Comparison of ENCODE assay signal across 9 mouse cellular contexts in the genomic region with DNA sequence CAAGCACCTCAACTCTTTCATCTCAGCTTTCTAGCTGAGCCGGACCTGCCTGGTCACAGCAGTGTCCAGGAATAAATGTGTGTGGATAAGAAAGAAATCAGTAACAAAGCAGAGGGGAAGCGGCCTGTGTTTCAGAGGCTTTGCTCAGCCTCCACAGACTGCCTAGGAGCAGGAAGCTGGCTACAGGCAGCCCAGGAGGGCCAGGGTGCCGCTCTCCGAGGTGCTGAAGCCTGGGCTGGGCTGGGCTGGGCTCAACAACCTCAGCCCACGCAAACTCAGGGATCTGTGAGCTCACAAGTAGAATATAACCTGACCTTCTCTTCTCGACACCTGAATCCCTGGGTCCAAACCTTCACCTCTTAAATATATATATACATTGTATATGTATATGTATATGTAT. TPM values are rescaled to one million over a fixed set of nuclear protein-coding genes. Genes with fewer than 3 reads are reported as not detected.
DNase-seq lines count a peak whose midpoint lies in the region; ATAC-seq lines count a peak whose summit lies in the region.
"Had no signal": no experiment of that assay in that cellular context is flagged by ENCODE, and none has a peak within 500 bp of the region (broad histone marks: within the 10 kb centered on the region; RNA-seq: fewer than 3 reads in every experiment).

No protein-coding gene starts in this region.

- no peaks in the 10 kb centered on the region for H3K36me3 ChIP-seq in heart, embryonic 16.5 days (ENCODE audit: control insufficient read depth, insufficient read depth)
- no peaks in the 10 kb centered on the region for H3K36me3 ChIP-seq in heart, embryonic 12.5 days
- H3K36me3 ChIP-seq in limb, embryonic 11.5 days (ENCODE audit: control insufficient read depth, insufficient read depth, low read length), result no peaks in the 10 kb centered on the region
- H3K36me3 ChIP-seq: liver, embryonic 15.5 days had no signal

- H3K4me1 ChIP-seq in heart, embryonic 16.5 days (ENCODE audit: control insufficient read depth, insufficient read depth, low read length), result no peaks in the 10 kb centered on the region
- H3K4me1 ChIP-seq in heart, embryonic 12.5 days (replicated peaks), result no peaks in the 10 kb centered on the region
- H3K4me1 ChIP-seq in limb, embryonic 11.5 days (ENCODE audit: control insufficient read depth, insufficient read depth, low read length), result no peaks in the 10 kb centered on the region
- H3K4me1 ChIP-seq: liver, embryonic 15.5 days had no signal

- H3K4me2 ChIP-seq in heart, embryonic 16.5 days (ENCODE audit: low read depth, low read length), result no peak overlapping the region
- H3K4me2 ChIP-seq in heart, embryonic 12.5 days, result no peak overlapping the region
- no peak overlapping the region for H3K4me2 ChIP-seq in limb, embryonic 11.5 days (ENCODE audit: low read depth, severe bottlenecking)
- H3K4me2 ChIP-seq: liver, embryonic 15.5 days had no signal

- H3K4me3 ChIP-seq in heart, embryonic 16.5 days (ENCODE audit: low read length), result no peak overlapping the region
- H3K4me3 ChIP-seq in heart, embryonic 12.5 days, result no peak overlapping the region
- no peak overlapping the region for H3K4me3 ChIP-seq in limb, embryonic 11.5 days (ENCODE audit: low read depth, low read length)
- H3K4me3 ChIP-seq: liver, embryonic 15.5 days had no signal

- ATAC-seq in heart, embryonic 16.5 days (replicated peaks; ENCODE audit: extremely low read depth, insufficient read depth, low FRiP score), result peak; percentile 45
- no peak for ATAC-seq in heart, embryonic 12.5 days (ENCODE audit: insufficient number of reproducible peaks, low FRiP score)
- ATAC-seq in limb, embryonic 11.5 days (ENCODE audit: insufficient number of reproducible peaks, low FRiP score, low TSS enrichment, low read depth), result no peak

- peak; percentile 66 for DNase-seq in Muller cell, postnatal 12 days (ENCODE audit: inconsistent ontology term)
- DNase-seq in gastrocnemius, postnatal 25 days, result peak; percentile 20
- DNase-seq in limb, embryonic 11.5 days (ENCODE audit: low spot score), result peak; percentile 88
- peak; percentile 11 for DNase-seq in ovary, adult 18-20 months (ENCODE audit: low spot score)
- DNase-seq in layer of hippocampus, adult 11-12 months (ENCODE audit: low spot score), result no peak
- no peak for DNase-seq in right cerebral cortex, postnatal 25 days

- no peak overlapping the region for H3K9ac ChIP-seq in heart, embryonic 16.5 days (ENCODE audit: low read length)
- no peak overlapping the region for H3K9ac ChIP-seq in heart, embryonic 12.5 days
- no peak overlapping the region for H3K9ac ChIP-seq in limb, embryonic 11.5 days (ENCODE audit: low read length)
- H3K9ac ChIP-seq: liver, embryonic 15.5 days had no signal

- WGBS in heart, embryonic 16.5 days, result 19% methylated on average over 6 of the region's 6 CpGs
- WGBS in heart, embryonic 12.5 days, result 16% methylated on average over 6 of the region's 6 CpGs
- WGBS in limb, embryonic 11.5 days, result 24% methylated on average over 6 of the region's 6 CpGs

- no peak overlapping the region for H3K27ac ChIP-seq in heart, embryonic 16.5 days (ENCODE audit: low read length)
- H3K27ac ChIP-seq in heart, embryonic 12.5 days (ENCODE audit: poor library complexity, severe bottlenecking), result no peak overlapping the region
- no peak overlapping the region for H3K27ac ChIP-seq in limb, embryonic 11.5 days (replicated peaks; ENCODE audit: low read depth, low read length)
- H3K27ac ChIP-seq: liver, embryonic 15.5 days had no signal

- peaks cover 7% of the 10 kb centered on the region for H3K27me3 ChIP-seq in heart, embryonic 16.5 days (ENCODE audit: control insufficient read depth, insufficient read depth, low read length)
- peaks cover 31% of the 10 kb centered on the region for H3K27me3 ChIP-seq in heart, embryonic 12.5 days (replicated peaks)
- H3K27me3 ChIP-seq in limb, embryonic 11.5 days (ENCODE audit: control insufficient read depth, insufficient read depth, low read length), result no peaks in the 10 kb centered on the region

- H3K9me3 ChIP-seq in heart, embryonic 16.5 days (replicated peaks; ENCODE audit: control insufficient read depth, low read length), result no peaks in the 10 kb centered on the region
- H3K9me3 ChIP-seq in heart, embryonic 12.5 days (replicated peaks), result no peaks in the 10 kb centered on the region
- H3K9me3 ChIP-seq in limb, embryonic 11.5 days (ENCODE audit: control insufficient read depth, low read length), result no peaks in the 10 kb centered on the region
- H3K9me3 ChIP-seq: liver, embryonic 15.5 days had no signal

RNA-seq across cellular contexts. Expression of gene Grm4, which starts 54.6 kb away (rescaled TPM):
- 0.25 and 0.30 TPM in 2 replicates for polyA plus RNA-seq in heart, embryonic 16.5 days (2015; fragmentation: Nextera tagmentation; extraction: Ambion mirVana)
- 0.08 and 0.10 TPM in 2 replicates for polyA plus RNA-seq in heart, embryonic 12.5 days (2016; fragmentation: Nextera tagmentation; extraction: Ambion mirVana)
- under 1 TPM; 0.08 to 0.24 TPM for total RNA-seq in gastrocnemius, postnatal 25 days (2021)
- 0.21 and 0.23 TPM in 2 replicates for polyA plus RNA-seq in limb, embryonic 11.5 days (2014; fragmentation: Nextera tagmentation; extraction: Ambion mirVana)

Comparison
In these comparisons a context has a peak if more than half of its experiments do, and no peak if none do; other contexts are left out.
1. DNase-seq: peak in Muller cell, postnatal 12 days (single experiment), gastrocnemius, postnatal 25 days (single experiment), limb, embryonic 11.5 days (single experiment) and ovary, adult 18-20 months (single experiment); none in layer of hippocampus, adult 11-12 months (single experiment) and right cerebral cortex, postnatal 25 days (single experiment).